Mouse (Mus musculus): Measurements from ENCODE around the gene Map7.
A peak's percentile ranks its signal among the peaks of the same experiment; 100 is the strongest.

Map7 gene

GRCm38 (mm10) chr10:20152131-20152530 is 3.9 kb downstream of the Map7 start:
- DNase-seq (ENCODE audit: low read depth): no peak

- no peak for DNase-seq (ENCODE audit: low read depth)
These were observed 5.2 kb downstream of the Map7 start for GRCm38 (mm10) chr10:20153507-20153906.

- DNase-seq (ENCODE audit: low read depth): no peak
These were observed 7.1 kb downstream of the Map7 start for GRCm38 (mm10) chr10:20155401-20155800.

- DNase-seq (ENCODE audit: low read depth): no peak
These were observed 8.9 kb downstream of the Map7 start for GRCm38 (mm10) chr10:20157021-20157726.

GRCm38 (mm10) chr10:20158756-20159155 is 10.5 kb downstream of the Map7 start:
- DNase-seq (ENCODE audit: low read depth): no peak

- DNase-seq (ENCODE audit: low read depth): no peak
These were observed 11.0 kb downstream of the Map7 start for GRCm38 (mm10) chr10:20159308-20159707.

GRCm38 (mm10) chr10:20160914-20161313 is 12.6 kb downstream of the Map7 start:
- no peak for DNase-seq (ENCODE audit: low read depth)

- DNase-seq (ENCODE audit: low read depth): no peak
These were observed 16.5 kb downstream of the Map7 start for GRCm38 (mm10) chr10:20164810-20165209.

- no peak for DNase-seq (ENCODE audit: low read depth)
These were observed 18.5 kb downstream of the Map7 start for GRCm38 (mm10) chr10:20166797-20167196.

- DNase-seq (ENCODE audit: low read depth): no peak
These were observed 19.2 kb downstream of the Map7 start for GRCm38 (mm10) chr10:20167467-20167866.

- no peak for DNase-seq (ENCODE audit: low read depth)
These were observed 21.0 kb downstream of the Map7 start for GRCm38 (mm10) chr10:20169182-20169674.

GRCm38 (mm10) chr10:20169927-20170604 is 21.8 kb downstream of the Map7 start:
- no peak for DNase-seq (ENCODE audit: low read depth)

GRCm38 (mm10) chr10:20170605-20171088 is 22.4 kb downstream of the Map7 start:
- DNase-seq (ENCODE audit: low read depth): peak; percentile 40

- no peak for DNase-seq (ENCODE audit: low read depth)
These were observed 22.9 kb downstream of the Map7 start for GRCm38 (mm10) chr10:20171209-20171608.

- DNase-seq (ENCODE audit: low read depth): no peak
These were observed 23.5 kb downstream of the Map7 start for GRCm38 (mm10) chr10:20171756-20172155.

- DNase-seq (ENCODE audit: low read depth): no peak
These were observed 25.5 kb downstream of the Map7 start for GRCm38 (mm10) chr10:20173733-20174132.

- DNase-seq (ENCODE audit: low read depth): no peak
These were observed 27.8 kb downstream of the Map7 start for GRCm38 (mm10) chr10:20176054-20176453.

GRCm38 (mm10) chr10:20178807-20179605 is 30.7 kb downstream of the Map7 start:
- no peak for DNase-seq (ENCODE audit: low read depth)

GRCm38 (mm10) chr10:20181198-20181597 is 32.9 kb downstream of the Map7 start:
- DNase-seq (ENCODE audit: low read depth): no peak

GRCm38 (mm10) chr10:20181680-20182399 is 33.6 kb downstream of the Map7 start:
- no peak for DNase-seq (ENCODE audit: low read depth)

- DNase-seq (ENCODE audit: low read depth): no peak
These were observed 36.1 kb downstream of the Map7 start for GRCm38 (mm10) chr10:20184326-20184725.

- DNase-seq (ENCODE audit: low read depth): no peak
These were observed 37.0 kb downstream of the Map7 start for GRCm38 (mm10) chr10:20185264-20185663.
